Mouse (Mus musculus): ENCODE data around the gene Steap3.

Gene Steap3

DNA sequence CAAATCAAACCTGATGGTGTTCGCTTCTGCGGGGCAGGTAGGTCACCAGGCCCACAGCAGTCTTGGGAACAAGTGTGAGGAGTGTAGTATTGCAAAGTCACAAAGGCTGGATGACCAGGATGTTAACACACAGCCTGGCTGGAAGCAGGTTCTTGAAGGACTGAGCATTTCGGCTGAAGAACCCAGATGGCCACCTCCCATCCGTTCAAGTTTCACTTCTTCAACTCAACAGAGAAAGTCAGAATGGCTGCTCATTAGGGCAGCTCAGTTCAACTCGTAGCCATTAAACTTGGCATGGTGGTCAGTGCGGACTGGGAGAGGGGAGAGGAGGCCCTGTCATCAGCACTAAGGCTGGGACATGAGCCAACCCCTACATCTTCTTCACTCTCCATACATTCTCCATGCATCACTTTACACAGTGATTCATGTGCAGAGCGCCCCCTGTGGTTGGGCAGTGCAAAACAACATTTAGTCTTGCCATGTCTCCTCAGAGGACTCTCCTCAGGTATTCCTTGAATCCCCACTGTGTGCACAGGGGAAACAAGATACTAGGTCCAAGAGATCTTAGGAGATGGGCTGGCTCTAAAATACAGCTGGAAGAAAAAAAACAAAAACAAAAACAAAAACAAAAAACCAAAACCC, 19.9 kb downstream of the Steap3 start:
- in situ Hi-C loops (cut with MboI; ENCODE audit: unreplicated experiment in 2 of 2): no loop called here

DNA sequence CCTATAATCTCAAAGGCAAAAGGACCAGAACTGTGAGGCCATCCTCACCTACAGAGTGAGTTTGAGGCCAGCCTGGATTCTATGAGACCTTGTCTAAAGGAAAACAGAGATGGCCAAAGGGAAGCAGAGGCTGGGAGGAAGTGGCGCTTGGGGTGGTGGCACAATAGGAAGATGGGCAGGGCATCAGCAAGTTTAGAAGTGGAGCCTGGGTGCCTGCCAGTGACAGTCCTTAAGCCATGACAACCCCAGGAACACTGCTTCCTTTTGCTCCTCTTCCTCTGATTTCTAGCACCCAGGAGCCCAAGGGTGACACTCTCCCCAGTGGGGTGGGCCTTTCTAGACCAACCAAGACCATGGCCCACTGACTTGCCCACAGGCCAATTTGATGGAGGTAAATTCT, 21.3 kb downstream of the Steap3 start:
- in situ Hi-C loops (cut with MboI; ENCODE audit: unreplicated experiment in 2 of 2): no loop called here

DNA sequence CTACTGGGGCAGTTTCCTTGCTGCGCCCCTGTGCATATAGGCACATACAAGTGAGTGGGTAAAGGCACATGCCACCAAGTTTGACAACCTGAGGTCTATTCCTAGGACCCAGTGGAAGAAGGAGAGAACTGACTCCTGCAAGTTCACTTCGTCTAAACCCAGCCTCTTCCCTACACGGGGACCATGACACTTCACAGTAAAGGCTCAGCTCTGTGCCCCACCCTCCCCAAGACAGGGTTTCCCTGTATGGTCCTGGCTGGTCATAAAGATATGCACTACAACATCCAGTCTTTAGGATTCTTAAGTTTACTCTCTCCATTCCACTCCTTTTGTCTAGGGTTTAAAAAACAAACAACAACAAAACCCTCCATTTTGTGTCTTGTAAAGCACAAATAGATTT, 21.9 kb downstream of the Steap3 start:
- in situ Hi-C loops (cut with MboI; ENCODE audit: unreplicated experiment in 2 of 2): no loop called here

GRCm38 (mm10) chr1:120249842-120250241, 22.7 kb downstream of the Steap3 start:
- in situ Hi-C loops (cut with MboI; ENCODE audit: unreplicated experiment in 2 of 2): loop anchor here in 1 of 2 experiments (5.0 kb wide), 1 partner anchor 43 kb away; no protein-coding TSS in a partner anchor

DNA sequence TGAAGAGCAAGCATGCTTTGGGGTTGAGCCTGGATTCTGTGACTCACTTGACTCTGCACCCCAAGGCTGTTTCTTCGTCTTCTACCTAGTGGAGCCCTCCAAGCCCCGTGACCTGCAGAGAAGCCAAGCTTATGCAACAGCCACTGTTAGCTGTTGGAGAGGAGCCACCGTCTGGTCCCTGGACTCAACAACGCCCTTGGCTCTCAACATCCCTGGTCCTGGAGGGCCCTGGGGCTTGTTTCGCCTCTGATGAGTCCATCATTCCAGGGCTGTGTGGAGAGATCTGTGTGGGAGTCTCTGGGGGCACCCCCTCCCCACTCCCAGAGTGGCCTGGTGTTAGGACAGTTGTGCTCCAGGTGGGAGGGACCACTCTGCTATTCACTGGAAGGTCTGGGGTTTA, 24.3 kb downstream of the Steap3 start:
- in situ Hi-C loops (cut with MboI; ENCODE audit: unreplicated experiment in 2 of 2): loop anchor here in 1 of 2 experiments (5.0 kb wide), 1 partner anchor 41 kb away; no protein-coding TSS in a partner anchor

DNA sequence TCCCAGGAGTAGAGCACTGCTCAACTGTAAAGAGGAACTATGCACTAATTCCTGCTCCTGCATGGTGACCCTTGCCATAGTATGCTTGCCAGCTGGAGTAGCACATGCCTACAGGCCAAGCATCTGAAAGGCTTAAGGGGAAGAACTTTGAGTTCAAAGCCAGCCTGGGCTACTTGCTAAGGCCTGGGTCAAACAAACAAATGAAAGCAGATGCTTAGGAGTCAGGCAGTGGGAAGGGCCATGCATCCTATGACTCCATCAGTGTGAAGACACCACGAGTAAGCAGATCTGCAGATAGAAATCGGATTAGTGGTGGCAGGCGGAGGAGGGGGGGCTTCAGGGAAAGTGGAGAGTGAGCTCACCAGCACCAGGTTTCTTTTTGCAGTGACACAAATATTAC, 25.2 kb downstream of the Steap3 start:
- in situ Hi-C loops (cut with MboI; ENCODE audit: unreplicated experiment in 2 of 2): loop anchor here in 1 of 2 experiments (5.0 kb wide), 1 partner anchor 40 kb away; no protein-coding TSS in a partner anchor

DNA sequence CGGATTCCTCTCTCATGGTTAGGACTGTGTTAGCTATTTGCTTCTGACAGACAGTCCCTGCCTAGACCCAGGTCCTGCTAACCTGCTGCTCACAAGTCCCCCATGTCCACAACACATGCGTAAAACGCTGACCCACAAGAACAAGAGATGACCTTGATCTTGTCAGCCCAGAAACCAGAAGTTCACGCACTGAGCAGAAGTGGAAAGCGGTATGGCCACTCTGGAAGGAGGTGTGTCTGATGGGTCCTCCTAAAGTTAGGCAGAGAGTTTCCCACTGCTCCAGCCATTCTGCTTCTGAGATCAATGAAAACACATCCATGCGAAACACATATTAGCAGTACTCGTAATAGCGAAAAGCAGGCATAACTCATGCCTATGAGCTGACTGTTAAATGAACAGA, 25.6 kb downstream of the Steap3 start:
- in situ Hi-C loops (cut with MboI; ENCODE audit: unreplicated experiment in 2 of 2): loop anchor here in 1 of 2 experiments (5.0 kb wide), 1 partner anchor 40 kb away; no protein-coding TSS in a partner anchor

DNA sequence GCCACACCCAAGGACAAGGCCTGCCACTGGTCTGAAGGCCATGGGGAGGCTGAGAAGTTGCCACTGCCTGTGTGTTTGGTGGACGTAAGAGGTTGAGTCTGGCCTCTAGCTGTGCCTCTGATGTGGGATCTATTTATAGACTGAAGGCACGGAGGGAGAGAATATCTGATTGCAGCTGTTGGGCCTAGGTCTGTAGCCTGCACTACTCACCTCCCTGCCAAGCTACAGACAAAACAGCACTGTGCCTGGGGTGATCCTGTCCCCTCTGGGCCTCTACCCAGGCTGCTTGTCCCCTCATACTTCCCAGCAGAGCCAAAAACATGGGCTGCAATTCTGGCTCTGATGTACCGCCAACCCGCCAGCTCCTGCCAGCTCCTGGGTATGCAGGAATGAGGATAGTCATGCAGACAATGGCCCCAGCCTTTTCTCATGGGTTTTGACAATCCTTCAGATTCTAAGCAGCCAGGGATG, 26.8 kb downstream of the Steap3 start:
- in situ Hi-C loops (cut with MboI; ENCODE audit: unreplicated experiment in 2 of 2): loop anchor here in 1 of 2 experiments (5.0 kb wide), 1 partner anchor 38 kb away; no protein-coding TSS in a partner anchor

DNA sequence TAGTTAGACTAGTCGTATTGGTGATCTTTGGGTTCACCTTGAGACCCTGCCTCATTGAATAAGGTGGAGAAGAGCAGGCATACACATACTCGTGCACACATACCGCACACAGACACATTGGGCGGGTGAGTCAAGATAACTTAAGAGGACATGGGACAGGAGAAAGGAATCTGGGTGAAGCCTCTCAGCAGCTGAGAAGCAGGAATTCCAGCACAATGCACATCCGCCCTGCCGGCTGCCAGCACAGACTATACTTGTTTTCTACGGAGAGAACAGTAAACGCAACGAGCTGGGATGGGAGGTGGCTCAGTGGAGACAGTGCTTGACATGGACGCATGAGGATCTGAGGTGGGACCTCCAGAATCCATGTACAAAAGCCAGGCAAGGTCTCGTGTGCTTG, 27.9 kb downstream of the Steap3 start:
- in situ Hi-C loops (cut with MboI; ENCODE audit: unreplicated experiment in 2 of 2): loop anchor here in 1 of 2 experiments (5.0 kb wide), 1 partner anchor 37 kb away; no protein-coding TSS in a partner anchor

DNA sequence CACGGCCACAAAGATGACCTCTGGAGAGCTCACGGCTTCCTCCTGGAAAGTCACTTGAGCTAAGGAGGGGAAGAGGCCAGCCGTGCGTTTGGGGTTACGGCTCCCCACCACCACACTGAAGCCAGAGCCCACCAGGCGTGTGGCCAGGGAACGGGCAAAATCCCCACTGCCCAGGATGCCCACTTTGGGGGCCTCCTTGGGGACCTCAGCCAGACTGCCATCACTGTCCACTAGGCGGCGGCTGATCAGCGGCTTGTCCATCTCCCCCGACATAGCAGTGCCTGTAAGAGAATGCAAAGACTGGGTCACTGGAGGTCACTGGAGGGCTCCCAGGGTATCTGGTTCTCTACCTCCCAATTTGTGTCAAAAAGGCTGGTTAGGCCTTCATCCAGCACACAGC, 28.5 kb downstream of the Steap3 start:
- in situ Hi-C loops (cut with MboI; ENCODE audit: unreplicated experiment in 2 of 2): no loop called here

DNA sequence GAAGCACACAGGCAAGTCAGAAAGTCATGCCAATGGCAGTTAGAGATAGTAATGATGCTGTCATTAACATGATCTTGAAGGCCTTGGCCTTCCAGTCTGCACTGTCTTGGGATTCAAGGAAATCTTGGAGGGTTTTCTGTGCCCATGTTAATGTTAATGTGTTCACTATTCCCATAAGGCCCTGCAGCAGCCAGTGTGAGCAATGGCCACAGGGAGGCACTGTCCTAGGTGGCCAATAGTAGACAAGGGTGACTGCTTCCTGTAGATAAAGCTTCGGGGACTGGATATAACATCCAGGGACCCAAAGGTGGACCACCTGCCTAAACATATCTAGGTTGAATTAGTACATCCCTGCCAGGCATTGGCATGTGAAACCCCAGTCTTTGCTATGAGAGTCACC, 35.4 kb downstream of the Steap3 start:
- in situ Hi-C loops (cut with MboI; ENCODE audit: unreplicated experiment in 2 of 2): no loop called here

- in situ Hi-C loops (cut with MboI; ENCODE audit: unreplicated experiment in 2 of 2): no loop called here
Measured at GRCm38 (mm10) chr1:120236424-120236823, 36.1 kb downstream of the Steap3 start.

DNA sequence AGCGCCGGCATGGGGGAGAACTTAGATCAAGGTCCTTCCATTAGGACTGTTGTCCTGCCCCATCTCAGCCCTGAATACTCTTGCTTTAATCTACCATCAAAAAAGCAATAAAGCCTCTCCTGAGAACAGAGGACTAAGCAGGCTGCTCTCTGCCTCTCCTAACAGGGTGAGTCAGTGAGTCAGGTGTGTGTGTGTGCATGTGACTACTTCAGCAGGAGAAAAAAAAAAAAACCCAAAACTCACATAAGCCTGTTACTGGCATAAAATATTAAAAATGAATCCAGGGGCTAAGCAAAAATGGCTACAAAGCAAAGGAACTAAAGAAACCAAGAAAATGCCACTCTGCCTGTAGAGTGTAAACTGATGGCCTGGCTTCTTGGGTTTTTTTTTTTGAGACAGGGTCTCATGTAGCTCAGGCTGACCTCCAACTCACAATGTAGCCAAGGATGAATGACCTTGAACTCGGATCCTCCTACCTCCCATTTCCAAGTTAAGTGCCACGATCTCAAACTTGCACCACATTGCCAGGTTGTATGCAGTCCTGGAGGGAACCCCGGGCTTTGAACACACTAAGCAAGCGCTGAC, 36.8 kb downstream of the Steap3 start:
- in situ Hi-C loops (cut with MboI; ENCODE audit: unreplicated experiment in 2 of 2): no loop called here

GRCm38 (mm10) chr1:120232170-120232569, 40.3 kb downstream of the Steap3 start:
- in situ Hi-C loops (cut with MboI; ENCODE audit: unreplicated experiment in 2 of 2): no loop called here

DNA sequence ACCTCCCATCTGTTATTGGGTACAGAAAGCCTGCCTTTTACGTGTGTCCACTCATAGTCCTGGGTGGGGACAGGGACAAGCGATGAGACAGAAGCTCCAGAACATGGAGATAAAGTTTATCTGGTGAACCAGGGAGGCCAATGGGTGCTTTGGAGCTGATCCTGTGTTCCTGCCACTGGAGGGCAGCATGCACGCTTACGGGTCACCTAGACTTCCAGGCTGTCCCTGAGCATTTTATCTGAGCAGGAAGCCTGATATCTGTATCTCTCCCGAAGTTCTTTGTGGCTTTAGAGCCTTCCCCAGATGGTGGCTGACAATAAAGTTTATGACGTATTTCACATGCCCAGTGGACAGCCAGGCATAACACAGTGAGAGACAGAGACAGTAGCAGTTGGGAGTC, 41.2 kb downstream of the Steap3 start:
- in situ Hi-C loops (cut with MboI; ENCODE audit: unreplicated experiment in 2 of 2): no loop called here

- in situ Hi-C loops (cut with MboI; ENCODE audit: unreplicated experiment in 2 of 2): no loop called here
Measured at GRCm38 (mm10) chr1:120229723-120230471, 42.6 kb downstream of the Steap3 start.

GRCm38 (mm10) chr1:120223613-120224012, 48.9 kb downstream of the Steap3 start:
- in situ Hi-C loops (cut with MboI; ENCODE audit: unreplicated experiment in 2 of 2): no loop called here

DNA sequence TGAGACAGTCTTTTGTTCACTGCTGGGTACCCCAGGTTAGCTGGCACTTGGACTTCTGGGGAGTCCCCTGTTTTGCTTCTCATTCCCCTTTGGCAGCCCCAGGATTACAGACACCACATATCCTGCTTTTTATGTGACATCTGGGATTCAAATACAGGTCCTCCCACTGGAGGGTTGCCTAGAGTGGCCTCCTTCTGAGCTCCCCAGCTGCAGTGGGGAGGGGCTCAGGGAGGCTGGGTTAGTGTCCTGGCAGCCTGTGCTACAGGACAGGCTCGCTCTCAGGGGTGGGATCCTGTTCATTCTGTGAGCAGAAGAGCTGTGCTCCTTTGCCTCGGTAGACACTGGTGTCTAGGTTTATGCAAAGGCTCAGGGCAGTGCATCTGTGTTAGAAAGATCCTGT, 51.2 kb downstream of the Steap3 start:
- in situ Hi-C loops (cut with MboI; ENCODE audit: unreplicated experiment in 2 of 2): no loop called here

DNA sequence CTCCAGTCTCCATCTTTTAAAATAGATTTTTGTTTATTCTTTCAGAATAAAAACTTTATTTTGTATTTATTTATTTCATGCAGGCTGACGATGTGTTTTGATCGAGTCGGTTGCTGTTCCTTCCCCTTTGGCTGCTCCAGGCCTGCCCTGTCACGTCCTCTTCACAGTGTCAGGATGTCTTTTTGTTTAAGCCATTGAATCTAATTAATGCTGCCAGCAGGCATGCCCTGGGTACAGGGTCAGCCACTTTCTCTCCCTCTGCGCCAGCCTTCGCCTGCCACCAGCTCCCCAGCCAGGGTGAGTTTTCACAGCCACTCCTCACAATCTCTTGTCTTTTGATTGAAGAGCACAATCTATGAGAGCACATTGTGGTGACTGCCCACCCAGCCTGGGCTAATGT, 51.7 kb downstream of the Steap3 start:
- in situ Hi-C loops (cut with MboI; ENCODE audit: unreplicated experiment in 2 of 2): no loop called here

GRCm38 (mm10) chr1:120208502-120209230, 63.8 kb downstream of the Steap3 start:
- in situ Hi-C loops (cut with MboI; ENCODE audit: unreplicated experiment in 2 of 2): loop anchor here in 1 of 2 experiments (5.0 kb wide), 2 partner anchors 36 to 39 kb away; no protein-coding TSS in a partner anchor

Measured in v-Abl transformed pro-B cells (cell line).